Mouse (Mus musculus) Patski (cell line): Measurements from ENCODE around the gene Dnajc16. TPM values are rescaled to one million over a fixed set of nuclear protein-coding genes. Genes with fewer than 3 reads are reported as not detected.

Experiments
- ATAC-seq: fragments of 100-300 bp; one replicate; pipeline ENCODE4 v1.8.0; 2021
- CTCF ChIA-PET: fragments of 350-600 bp; sonication (Branson Sonifier 250); formaldehyde crosslinking; loops from one replicate; lab custom pipeline; 2022; ENCODE audit warnings: inconsistent platforms; lab: Charles Lee
- POLR2A ChIA-PET: fragments of 350-600 bp; sonication (Branson Sonifier 250); formaldehyde crosslinking; loops from one replicate; lab custom pipeline; 2022; ENCODE audit warnings: antibody characterized with exemption, inconsistent platforms; lab: Charles Lee
- DNase-seq: peaks from one replicate; pipeline ENCODE4 v3.0.0-alpha.2; 2011; ENCODE audit warnings: low read depth, low spot score
- H3K27me3 ChIP-seq: fragments of 371-371 bp; one replicate; pipeline ENCODE4 v1.5.1; 2021
- CTCF ChIP-seq: fragments of 100-300 bp; IDR thresholded peaks from one replicate; pipeline ENCODE4 v1.5.1; 2021
- in situ Hi-C: fragments of 300-500 bp; cut with MboI; formaldehyde crosslinking; loops from 3 replicates; pipeline ENCODE4 v1.11.1; 2018; ENCODE audit warnings: low pct_unique_long_range_greater_than_20kb, mixed read lengths
- polyA plus RNA-seq: library from polyadenylated mRNA; unstranded; gene quantifications from one replicate; pipeline ENCODE4 v1.2.3, GENCODE M21; 2021

Gene Dnajc16
- polyA plus RNA-seq, 1 experiment from 2014 or later = 14.5 TPM

- no peak for ATAC-seq
- H3K27me3 ChIP-seq = no peaks in the 10 kb centered on the region
- ChIA-PET CTCF (no interaction called here), POLR2A (no interaction called here)
- TF ChIP-seq CTCF = no peak
- in situ Hi-C loops = no loop called here
- no peak for DNase-seq
These were observed 61.5 kb downstream of the Dnajc16 start for GRCm38 (mm10) chr4:141729266-141729665.

DNA sequence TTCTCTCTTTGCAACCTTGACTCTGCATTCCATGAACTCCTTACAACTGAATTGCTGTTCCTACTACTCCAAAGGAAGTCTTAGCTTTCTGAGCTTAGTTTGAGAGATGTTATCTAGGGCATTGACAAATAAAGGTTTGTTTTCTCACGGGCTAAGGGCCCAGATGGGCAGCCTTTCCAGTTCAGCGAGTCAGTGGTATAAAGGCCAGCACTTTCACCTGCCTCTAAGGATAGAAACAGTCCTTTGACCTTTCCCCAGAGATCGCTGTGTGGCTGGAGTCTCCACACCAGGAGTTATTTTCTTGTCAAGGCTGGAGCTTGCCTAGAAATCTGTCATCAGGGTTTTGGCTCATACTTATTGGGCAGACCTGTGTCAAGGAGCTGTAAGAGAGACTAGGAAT lies 65.0 kb downstream of the Dnajc16 start:
- in situ Hi-C loops = no loop called here

GRCm38 (mm10) chr4:141725277-141725676 lies 65.5 kb downstream of the Dnajc16 start:
- no peaks in the 10 kb centered on the region for H3K27me3 ChIP-seq
- no peak for TF ChIP-seq CTCF
- in situ Hi-C loops = no loop called here
- POLR2A ChIA-PET = no interaction called here
- ATAC-seq = no peak
- CTCF ChIA-PET = no interaction called here
- no peak for DNase-seq

More for the DNA sequence above, 65.0 kb downstream of the Dnajc16 start:
- DNase-seq = no peak
- no peaks in the 10 kb centered on the region for H3K27me3 ChIP-seq
- no peak for ATAC-seq
- POLR2A ChIA-PET = no interaction called here
- TF ChIP-seq CTCF = no peak
- CTCF ChIA-PET = no interaction called here

DNA sequence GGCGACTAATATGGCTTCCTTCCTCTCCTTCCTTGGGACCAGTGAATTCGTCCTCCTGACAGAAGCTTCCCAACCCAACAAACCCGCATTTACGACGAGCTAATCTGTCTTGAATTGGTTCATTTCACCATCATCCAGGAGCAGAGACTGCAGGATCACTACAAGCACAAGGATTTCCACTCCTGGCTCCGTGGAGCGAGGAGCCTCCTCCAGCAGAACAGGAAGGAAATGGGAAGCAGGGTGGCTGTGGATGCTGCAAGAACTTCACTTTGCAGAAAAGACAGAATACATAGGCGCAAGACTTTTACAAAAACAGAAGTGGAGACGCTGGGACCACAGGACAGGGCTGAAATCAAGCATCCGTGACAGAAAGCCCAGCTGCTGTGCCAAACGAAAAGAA lies 66.1 kb downstream of the Dnajc16 start:
- no peaks in the 10 kb centered on the region for H3K27me3 ChIP-seq
- ChIA-PET CTCF (no interaction called here), POLR2A (interaction anchor here (1.3 kb wide), 1 partner anchor 10 kb away, joined by 3 read pairs; no protein-coding TSS in a partner anchor)
- ATAC-seq (no peak), DNase-seq (no peak)
- in situ Hi-C loops = no loop called here
- no peak for TF ChIP-seq CTCF

GRCm38 (mm10) chr4:141723673-141724068 lies 67.1 kb downstream of the Dnajc16 start:
- DNase-seq = no peak
- CTCF ChIA-PET = interaction anchor here (1.3 kb wide), 1 partner anchor 54 kb away, joined by 3 read pairs; no protein-coding TSS in a partner anchor
- no peaks in the 10 kb centered on the region for H3K27me3 ChIP-seq
- TF ChIP-seq CTCF = no peak
- in situ Hi-C loops = no loop called here
- no peak for ATAC-seq
- POLR2A ChIA-PET = interaction anchor here (0.6 to 1.3 kb wide), 2 partner anchors 11 to 464 kb away, joined by 3 to 4 read pairs; no protein-coding TSS in a partner anchor

- POLR2A ChIA-PET = interaction anchor here (0.6 to 1.3 kb wide), 2 partner anchors 12 to 463 kb away, joined by 3 to 4 read pairs; no protein-coding TSS in a partner anchor
- in situ Hi-C loops = no loop called here
These were observed 67.7 kb downstream of the Dnajc16 start, which contains the start of gene Ddi2 for GRCm38 (mm10) chr4:141722731-141723672. Gene Ddi2 (minus strand): TSS chr4:141723419.

DNA sequence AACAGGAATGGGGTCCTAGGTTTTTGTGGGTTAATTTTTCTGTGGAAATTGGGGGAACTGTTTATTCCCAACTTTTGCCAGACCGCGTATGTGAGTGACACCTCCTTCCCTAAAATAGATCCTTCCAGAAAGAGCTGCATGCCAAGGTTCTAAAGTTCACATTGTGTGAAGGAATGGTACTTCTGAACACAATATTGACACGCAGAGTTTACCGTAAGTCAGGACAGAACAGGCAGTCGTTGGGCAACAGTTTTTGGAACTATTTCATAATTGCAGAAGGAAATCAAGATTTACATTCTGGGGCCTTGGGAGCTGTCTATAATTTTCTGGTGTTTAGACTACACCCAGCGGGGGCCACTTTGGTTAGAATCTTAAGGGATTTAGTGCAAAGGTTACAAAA lies 68.8 kb downstream of the Dnajc16 start:
- in situ Hi-C loops = no loop called here
- ChIA-PET POLR2A (interaction anchor here (0.6 to 1.2 kb wide), 2 partner anchors 33 to 124 kb away, joined by 3 read pairs; no protein-coding TSS in a partner anchor), CTCF (interaction anchor here (1.5 kb wide), 1 partner anchor 8 kb away, joined by 5 read pairs; no protein-coding TSS in a partner anchor)
- DNase-seq = no peak
- no peak for TF ChIP-seq CTCF
- no peaks in the 10 kb centered on the region for H3K27me3 ChIP-seq
- no peak for ATAC-seq

More at GRCm38 (mm10) chr4:141722731-141723672, 67.7 kb downstream of the Dnajc16 start, which contains the start of gene Ddi2:
- TF ChIP-seq CTCF = no peak
- no peak for DNase-seq
- peak; percentile 88 for ATAC-seq
- CTCF ChIA-PET = interaction anchor here (1.3 kb wide), 1 partner anchor 53 kb away, joined by 3 read pairs; no protein-coding TSS in a partner anchor
- H3K27me3 ChIP-seq = no peaks in the 10 kb centered on the region

DNA sequence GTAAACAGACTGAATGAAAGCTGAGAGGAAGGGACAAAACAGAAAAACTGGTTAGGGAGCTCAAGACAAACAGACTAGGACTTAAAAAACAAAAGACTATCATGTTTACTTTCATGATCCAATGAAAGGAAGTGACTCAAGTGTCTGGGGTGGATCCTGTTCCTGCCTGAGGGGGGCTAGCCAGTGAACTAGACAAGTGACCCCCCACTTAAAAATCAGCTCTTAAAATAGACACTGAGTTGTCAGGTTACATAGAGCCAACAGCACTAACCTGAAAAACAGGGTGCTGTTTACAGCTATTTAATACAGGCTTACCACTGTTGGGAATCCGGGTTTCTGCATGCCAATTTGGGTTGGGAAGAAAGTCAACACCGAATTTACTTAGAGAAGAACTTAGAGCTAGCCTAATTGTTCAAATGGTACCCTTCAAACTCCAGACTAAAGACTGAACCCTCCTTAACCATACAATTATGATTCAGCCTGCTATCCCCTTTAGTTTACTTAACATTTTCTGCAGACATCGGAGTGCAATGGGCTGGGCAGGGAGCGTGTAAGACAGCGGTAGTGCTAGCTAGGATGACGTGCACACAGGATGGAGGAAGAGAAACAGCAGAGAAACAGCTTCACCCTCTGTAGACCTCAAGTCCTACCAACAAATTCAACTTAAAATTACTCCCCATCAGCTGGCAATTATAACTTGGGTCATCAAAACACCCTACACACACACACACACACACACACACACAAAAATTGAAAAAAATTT lies 69.8 kb downstream of the Dnajc16 start:
- no peaks in the 10 kb centered on the region for H3K27me3 ChIP-seq
- ChIA-PET CTCF (interaction anchor here (1.5 to 1.6 kb wide), 3 partner anchors 9 to 22 kb away, joined by 4 to 5 read pairs (median 5); no protein-coding TSS in a partner anchor), POLR2A (interaction anchor here (1.2 kb wide), 1 partner anchor 32 kb away, joined by 3 read pairs; no protein-coding TSS in a partner anchor)
- ATAC-seq = no peak
- no peak for TF ChIP-seq CTCF
- DNase-seq = no peak
- in situ Hi-C loops = no loop called here

DNA sequence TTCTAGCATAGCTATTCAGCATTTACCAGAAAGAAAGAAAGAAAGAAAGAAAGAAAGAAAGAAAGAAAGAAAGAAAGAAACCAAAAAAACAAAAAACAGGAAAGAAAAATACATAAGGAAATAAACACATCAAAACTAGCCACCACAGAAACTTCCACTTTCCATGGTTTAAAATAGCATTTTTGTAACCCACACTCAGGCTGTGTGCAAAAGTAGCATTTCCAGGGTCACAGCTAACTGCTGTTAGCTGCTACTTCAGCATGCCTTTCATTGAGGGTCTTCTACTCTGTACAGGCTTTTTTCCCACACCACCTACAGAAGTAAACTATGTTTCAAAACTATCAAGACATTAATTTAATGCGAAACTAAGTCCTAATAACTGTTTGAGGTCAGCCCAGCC lies 71.4 kb downstream of the Dnajc16 start:
- CTCF ChIA-PET = no interaction called here
- ATAC-seq = no peak
- POLR2A ChIA-PET = no interaction called here
- DNase-seq = no peak
- in situ Hi-C loops = loop anchor here (10.0 kb wide), 1 partner anchor 105 kb away; the partner anchor contains the start of gene Tmem82
- no peak for TF ChIP-seq CTCF
- H3K27me3 ChIP-seq = no peaks in the 10 kb centered on the region

DNA sequence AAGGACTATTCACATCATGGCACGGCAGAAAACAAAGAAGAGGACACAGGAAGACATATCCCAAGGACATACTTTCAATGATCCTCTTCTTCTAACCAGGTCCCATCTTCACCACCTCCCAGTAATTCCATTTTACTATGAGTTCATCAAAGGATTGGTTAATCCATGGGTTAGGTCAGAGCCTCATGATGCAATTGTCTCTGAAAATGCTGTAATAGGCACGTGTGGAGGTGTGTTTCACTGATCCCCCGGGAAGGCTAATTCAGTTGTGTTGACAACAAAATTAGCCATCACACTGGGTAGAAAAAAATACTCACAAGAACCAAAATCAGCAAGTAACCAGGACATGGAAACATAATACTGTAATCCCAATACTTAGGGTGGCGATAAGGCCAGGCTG lies 73.1 kb downstream of the Dnajc16 start:
- no peak for TF ChIP-seq CTCF
- DNase-seq = no peak
- CTCF ChIA-PET = no interaction called here
- in situ Hi-C loops = loop anchor here (10.0 kb wide), 1 partner anchor 103 kb away; the partner anchor contains the start of gene Tmem82
- no peak for ATAC-seq
- no peaks in the 10 kb centered on the region for H3K27me3 ChIP-seq
- POLR2A ChIA-PET = no interaction called here
